Mouse (Mus musculus) G1E (cell line): ENCODE results near the gene Pecr. TPM values are rescaled to one million over a fixed set of nuclear protein-coding genes. Genes with fewer than 3 reads are reported as not detected.

Source experiments
- ATAC-seq: 2 replicates; pipeline ENCODE4 v1.8.0; 2016; ENCODE audit warnings: mild to moderate bottlenecking; ENCODE audit not compliant: insufficient number of reproducible peaks, poor library complexity, low FRiP score, severe bottlenecking; ENCODE audit errors: extremely low read depth
- DNase-seq: peaks from one replicate; pipeline ENCODE4 v3.0.0; 2012; ENCODE audit warnings: low spot score
- H3K27me3 ChIP-seq: 2 replicates; pipeline ENCODE4 v1.6.1; 2012; ENCODE audit warnings: mild to moderate bottlenecking, low read length, inconsistent platforms; ENCODE audit not compliant: insufficient read depth
- H3K36me3 ChIP-seq: replicated peaks from 2 replicates; pipeline ENCODE3; 2012; ENCODE audit warnings: mild to moderate bottlenecking, inconsistent platforms
- H3K4me1 ChIP-seq: 2 replicates; pipeline ENCODE4 v1.6.1; 2012; ENCODE audit warnings: low read depth, low read length, inconsistent platforms, mixed read lengths; ENCODE audit not compliant: insufficient read depth
- H3K4me3 ChIP-seq: 2 replicates; pipeline ENCODE4 v1.5.1; 2012; ENCODE audit warnings: low read depth, mild to moderate bottlenecking, inconsistent platforms, low read length, moderate library complexity, mixed read lengths
- H3K9me3 ChIP-seq: replicated peaks from 2 replicates; pipeline ENCODE4 v1.6.1; 2012; ENCODE audit warnings: inconsistent platforms
- CTCF ChIP-seq: IDR thresholded peaks from 2 replicates; pipeline ENCODE4 v1.5.1; 2012; ENCODE audit warnings: low read depth, low read length, inconsistent platforms, mixed read lengths
- GATA1 ChIP-seq: IDR thresholded peaks from 2 replicates; pipeline ENCODE4 v1.6.1; 2012; ENCODE audit warnings: borderline replicate concordance, low read length, inconsistent platforms, mixed read lengths
- GATA2 ChIP-seq: IDR thresholded peaks from 2 replicates; pipeline ENCODE4 v1.6.1; 2012; ENCODE audit warnings: low read depth, low read length, inconsistent platforms, borderline replicate concordance
- POLR2AphosphoS5 ChIP-seq: IDR thresholded peaks from 2 replicates; pipeline ENCODE4 v1.6.1; 2012; ENCODE audit warnings: low read depth, low read length, inconsistent platforms; ENCODE audit not compliant: insufficient replicate concordance
- TAL1 ChIP-seq: conservative IDR thresholded peaks from 2 replicates; pipeline ENCODE4 v1.6.1; 2012; ENCODE audit warnings: low read depth, low read length, inconsistent platforms, mixed read lengths
- polyA plus RNA-seq: library from polyadenylated mRNA; stranded (reverse); fragments of >175 nt; gene quantifications from 2 replicates; pipeline ENCODE4 v1.2.3, GENCODE M21; 2012
- total RNA-seq, 2 experiments: library from RNA; stranded (forward) in 1 of 2; stranded (reverse) in 1 of 2; fragments of 200-1000 nt in 1 of 2; fragments of >200 nt in 1 of 2; fragmentation: Nextera tagmentation in 1 of 2; gene quantifications; 2 replicates each; pipeline ENCODE4 v1.2.3; 2014 to 2017

Pecr gene
- total and polyA plus RNA-seq, 3 experiments = 4.7 to 15.6 (median 13.1) TPM

DNA sequence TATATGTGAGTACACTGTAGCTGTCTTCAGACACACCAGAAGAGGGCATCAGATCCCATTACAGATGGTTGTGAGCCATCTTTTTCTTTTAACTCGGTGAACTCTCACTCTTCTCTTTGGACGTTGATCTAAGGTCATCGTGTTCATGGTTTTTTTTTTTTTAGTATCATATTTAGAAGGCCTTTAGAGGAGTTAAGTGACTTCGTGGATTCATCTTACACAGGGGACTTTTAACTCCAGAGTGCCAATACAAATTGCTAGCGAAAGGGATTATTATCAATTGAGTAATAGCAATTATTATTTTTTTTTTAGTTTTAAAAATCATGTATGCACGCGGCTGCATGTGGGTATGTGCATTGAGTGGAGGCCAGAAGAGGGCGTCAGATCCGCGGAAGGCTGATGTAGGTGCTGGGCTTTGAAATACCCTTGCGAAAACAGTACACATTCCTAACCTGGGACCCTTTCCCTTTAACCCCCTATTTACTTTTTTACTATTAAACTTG, 22.6 kb upstream of the Pecr start:
- peak; percentile 46 for ATAC-seq
- peak overlapping the region; percentile 76; the same call in 1 of the 2 replicates for H3K4me3 ChIP-seq
- peaks cover 23% of the 10 kb centered on the region for H3K36me3 ChIP-seq
- TF ChIP-seq GATA2 = no peak
- TF ChIP-seq GATA1 = no peak
- no peak for TF ChIP-seq TAL1
- no peak for TF ChIP-seq POLR2AphosphoS5
- TF ChIP-seq CTCF = no peak
- DNase-seq = peak; percentile 21
- peaks cover 27% of the 10 kb centered on the region for H3K4me1 ChIP-seq
- H3K9me3 ChIP-seq = no peaks in the 10 kb centered on the region
- H3K27me3 ChIP-seq = no peaks in the 10 kb centered on the region

DNA sequence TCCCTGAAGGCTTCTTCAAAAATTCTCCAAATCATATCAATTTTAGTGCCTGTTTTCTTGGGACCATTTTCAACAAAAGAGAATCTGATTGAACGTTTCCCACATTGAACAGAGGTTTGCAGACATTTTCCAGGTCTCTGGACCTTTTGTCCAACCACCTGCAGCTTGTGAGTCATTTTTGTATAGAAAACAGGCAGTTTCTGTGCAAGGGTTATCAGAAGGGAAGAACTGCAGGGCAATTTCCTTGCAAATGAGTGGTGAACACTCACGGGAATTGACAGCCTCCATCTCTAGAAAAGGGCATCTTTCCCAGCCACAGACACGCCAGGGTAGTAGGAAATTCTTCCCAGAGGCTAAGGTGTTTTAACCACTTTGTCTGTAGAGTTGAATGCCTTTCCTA, 22.1 kb upstream of the Pecr start:
- Histone ChIP-seq H3K36me3 (peaks cover 19% of the 10 kb centered on the region), H3K4me1 (peaks cover 27% of the 10 kb centered on the region), H3K9me3 (no peaks in the 10 kb centered on the region), H3K4me3 (no peak overlapping the region; the same call in 1 of the 2 replicates), H3K27me3 (no peaks in the 10 kb centered on the region)
- ATAC-seq = no peak
- TF ChIP-seq POLR2AphosphoS5 (no peak), GATA2 (no peak), TAL1 (no peak), CTCF (no peak), GATA1 (no peak)
- no peak for DNase-seq

DNA sequence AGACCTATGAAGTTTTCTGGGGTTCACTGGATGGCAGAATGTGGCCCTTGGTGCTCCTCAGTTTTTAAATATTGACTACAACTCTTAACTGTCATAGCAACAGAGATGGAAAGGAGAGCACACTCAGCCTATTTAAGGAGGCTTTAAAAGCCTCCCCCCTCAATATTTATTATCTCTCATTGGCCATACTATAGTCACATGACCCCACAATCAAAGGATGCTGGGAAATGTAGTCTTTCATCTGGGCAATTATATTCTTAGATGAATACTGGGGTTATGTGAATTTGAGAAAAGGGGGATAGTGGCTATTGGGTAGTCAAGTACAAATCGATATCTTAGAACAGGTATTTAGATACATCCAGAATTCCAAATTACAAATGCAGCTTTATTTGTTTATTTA, 17.7 kb upstream of the Pecr start:
- ATAC-seq = no peak

DNA sequence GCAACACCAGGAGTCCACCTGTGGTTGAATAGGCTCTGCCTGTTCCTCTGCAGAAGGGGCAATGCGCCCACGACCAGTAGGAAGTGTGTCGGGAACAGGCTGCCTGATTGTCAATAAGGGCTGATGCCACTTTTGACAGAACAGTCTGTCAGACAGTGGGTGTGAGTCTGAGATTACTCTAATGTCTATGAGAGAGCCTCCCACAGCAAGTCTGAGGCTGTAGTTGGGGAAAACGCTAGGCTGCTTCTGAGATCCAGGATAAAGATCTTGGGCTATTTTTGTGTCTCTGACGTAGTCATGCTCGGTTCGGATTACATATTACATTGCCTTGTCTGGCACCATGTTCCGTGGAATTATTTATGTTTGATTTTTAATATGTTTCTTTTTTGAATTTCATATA, 11.6 kb upstream of the Pecr start:
- no peaks in the 10 kb centered on the region for H3K9me3 ChIP-seq
- H3K36me3 ChIP-seq = no peaks in the 10 kb centered on the region
- H3K4me3 ChIP-seq = no peak overlapping the region
- H3K4me1 ChIP-seq = peaks cover 9% of the 10 kb centered on the region
- ATAC-seq = no peak
- peaks cover 22% of the 10 kb centered on the region for H3K27me3 ChIP-seq
- no peak for TF ChIP-seq POLR2AphosphoS5
- no peak for TF ChIP-seq GATA1
- TF ChIP-seq TAL1 = no peak
- TF ChIP-seq CTCF = no peak
- TF ChIP-seq GATA2 = no peak
- DNase-seq = no peak

More for the DNA sequence above, 17.7 kb upstream of the Pecr start:
- peaks cover 14% of the 10 kb centered on the region for H3K4me1 ChIP-seq
- no peaks in the 10 kb centered on the region for H3K36me3 ChIP-seq
- peaks cover 16% of the 10 kb centered on the region for H3K27me3 ChIP-seq
- TF ChIP-seq POLR2AphosphoS5 = no peak
- TF ChIP-seq TAL1 = no peak
- no peak for TF ChIP-seq GATA2
- TF ChIP-seq GATA1 = no peak
- TF ChIP-seq CTCF = no peak
- DNase-seq = no peak
- no peak overlapping the region for H3K4me3 ChIP-seq
- H3K9me3 ChIP-seq = no peaks in the 10 kb centered on the region

DNA sequence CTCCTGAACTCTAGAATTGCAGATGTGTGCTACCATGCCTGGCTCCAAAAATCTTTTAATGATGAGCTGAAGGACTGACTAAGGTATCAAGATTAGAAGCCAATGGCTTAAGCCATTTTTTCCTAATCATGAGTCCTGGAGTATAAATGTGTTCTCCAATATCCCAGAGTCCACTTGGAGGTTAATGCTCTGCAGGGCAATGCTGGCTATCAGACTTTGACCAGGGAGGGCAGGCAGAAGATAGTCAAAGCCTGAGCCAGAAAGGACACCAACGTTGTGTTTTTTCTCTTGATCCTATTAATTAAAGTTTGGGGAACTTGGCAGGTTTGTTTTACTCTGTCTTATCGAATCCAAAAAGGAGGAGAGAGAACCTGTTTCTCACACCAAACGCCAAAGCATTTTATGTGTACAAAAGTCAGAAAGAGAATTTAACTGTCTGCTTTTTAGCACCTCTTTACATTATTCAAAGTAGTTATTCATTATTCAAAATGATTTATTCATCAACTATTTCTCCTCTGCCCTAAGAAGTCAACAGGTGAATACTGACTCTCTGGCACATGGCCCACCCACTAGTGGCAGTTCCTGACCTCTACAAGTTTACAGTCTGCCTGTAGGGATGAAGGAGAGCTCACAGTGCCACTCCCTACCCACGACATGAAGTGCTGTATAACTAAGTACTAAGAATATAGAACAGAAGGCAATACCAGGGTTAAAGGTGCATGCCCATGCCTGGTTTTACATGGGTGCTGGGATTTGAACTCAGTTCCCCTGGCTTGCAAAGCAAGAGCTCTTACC, 10.0 kb upstream of the Pecr start:
- no peak for TF ChIP-seq POLR2AphosphoS5
- peaks cover 24% of the 10 kb centered on the region for H3K27me3 ChIP-seq
- peaks cover 9% of the 10 kb centered on the region for H3K4me1 ChIP-seq
- DNase-seq (no peak), ATAC-seq (no peak)
- H3K36me3 ChIP-seq = no peaks in the 10 kb centered on the region
- no peak overlapping the region for H3K4me3 ChIP-seq
- no peaks in the 10 kb centered on the region for H3K9me3 ChIP-seq

DNA sequence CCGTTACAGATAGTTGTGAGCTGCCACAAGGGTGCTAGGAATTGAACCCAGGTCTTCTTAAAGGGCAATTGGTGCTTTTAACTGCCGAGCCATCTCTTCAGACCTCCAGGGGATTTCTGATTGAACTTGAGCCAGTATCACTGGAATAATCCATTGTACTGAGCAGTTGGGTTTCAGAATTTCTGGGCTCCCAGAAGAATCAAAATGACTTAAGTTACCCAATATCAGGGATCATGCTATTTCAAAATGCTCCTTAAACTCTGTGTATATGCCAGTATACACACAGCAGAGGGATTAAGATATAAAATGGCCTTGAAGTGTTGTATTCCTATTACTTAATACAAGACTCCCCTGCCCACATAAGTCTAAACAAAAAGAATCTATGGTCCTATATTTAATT, 7.8 kb upstream of the Pecr start:
- DNase-seq = no peak
- H3K27me3 ChIP-seq = peaks cover 34% of the 10 kb centered on the region
- no peaks in the 10 kb centered on the region for H3K9me3 ChIP-seq
- H3K36me3 ChIP-seq = no peaks in the 10 kb centered on the region
- peaks cover 3% of the 10 kb centered on the region; the same call in 1 of the 2 replicates for H3K4me1 ChIP-seq
- H3K4me3 ChIP-seq = no peak overlapping the region
- TF ChIP-seq POLR2AphosphoS5 (no peak), TAL1 (no peak), GATA1 (no peak), CTCF (no peak), GATA2 (no peak)
- no peak for ATAC-seq

DNA sequence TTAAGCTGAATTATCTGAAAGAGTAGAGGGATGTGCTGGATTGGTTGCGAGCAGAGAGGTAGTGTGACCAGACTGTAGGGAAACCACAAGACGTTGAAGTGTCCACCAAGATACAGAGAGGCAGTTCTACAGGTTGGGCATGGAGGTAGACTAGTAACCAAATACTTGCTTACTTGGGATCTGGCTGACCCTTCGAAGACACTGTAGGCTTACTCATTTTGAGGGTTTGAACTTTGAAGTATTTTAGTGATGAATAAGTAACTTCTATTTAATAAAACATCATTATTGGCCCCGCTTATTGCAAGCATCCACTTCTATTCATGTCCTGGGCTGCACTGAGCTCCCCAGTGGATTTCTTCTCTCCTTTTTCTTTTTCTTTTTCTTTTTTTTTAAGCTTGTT, 7.3 kb upstream of the Pecr start:
- TF ChIP-seq CTCF (no peak), GATA2 (no peak), POLR2AphosphoS5 (no peak), TAL1 (no peak), GATA1 (no peak)
- Histone ChIP-seq H3K36me3 (no peaks in the 10 kb centered on the region), H3K4me3 (no peak overlapping the region), H3K4me1 (peaks cover 3% of the 10 kb centered on the region; the same call in 1 of the 2 replicates), H3K9me3 (no peaks in the 10 kb centered on the region), H3K27me3 (peaks cover 39% of the 10 kb centered on the region)
- DNase-seq (no peak), ATAC-seq (no peak)
